Mouse (Mus musculus) right cerebral cortex, postnatal 4 days (tissue): ENCODE results near the gene Gimap8.
"Not testable (repeated sequence)": the region's sequence is repeated elsewhere in the genome, so short reads cannot be mapped to it uniquely, and the experiment has no call there.

Experiments
- DNase-seq: peaks from one replicate; pipeline ENCODE4 v3.0.0-alpha.2; 2022

The Gimap8 gene

DNA sequence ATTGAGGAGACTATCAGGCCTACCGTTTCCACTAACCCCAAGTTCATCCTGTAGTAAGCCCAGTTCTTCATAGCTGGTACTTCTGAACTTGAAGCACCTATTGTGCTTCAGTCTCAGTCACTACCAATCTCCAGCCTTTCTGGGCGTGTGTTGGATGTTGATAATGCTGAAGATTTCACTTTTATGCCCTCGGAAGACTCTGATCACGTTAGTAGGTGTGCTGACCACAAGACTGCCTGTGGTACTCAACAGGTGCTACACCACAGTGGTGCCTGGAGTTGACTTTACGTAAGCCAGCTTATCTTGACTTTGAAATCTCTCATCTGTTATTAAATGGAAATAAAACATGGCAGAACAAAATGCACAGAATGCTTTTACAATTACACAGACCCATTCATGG lies 33.4 kb downstream of the Gimap8 start:
- DNase-seq = no peak

DNA sequence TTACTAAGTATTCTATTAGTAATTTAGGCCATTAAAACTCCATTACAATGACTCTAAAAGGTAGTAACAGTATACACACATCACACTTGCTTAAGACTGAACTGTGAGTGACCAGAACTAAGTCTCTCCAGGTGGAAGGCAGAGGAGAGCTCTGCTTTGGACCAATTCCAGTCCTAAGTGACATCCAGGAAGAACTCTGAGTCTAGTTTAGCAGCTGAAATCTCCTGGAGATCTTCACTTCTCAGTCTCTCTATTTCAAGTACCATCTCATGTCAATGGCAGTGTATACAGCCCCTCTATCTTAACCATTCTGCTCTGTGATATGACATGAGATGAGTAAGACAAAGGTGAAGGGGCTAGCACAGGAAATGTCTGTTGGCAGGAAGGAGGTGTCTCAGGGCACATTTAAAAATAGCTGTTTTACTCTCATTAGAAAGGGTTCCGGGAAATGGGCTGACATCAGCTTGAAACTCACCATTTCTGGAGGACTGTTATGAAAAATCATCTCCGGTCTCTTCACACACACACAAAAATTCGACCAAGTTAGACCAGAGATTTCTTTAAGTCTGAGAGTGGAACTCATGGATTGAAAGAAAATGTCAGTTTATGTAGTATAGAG lies 34.5 kb downstream of the Gimap8 start:
- no peak for DNase-seq

DNA sequence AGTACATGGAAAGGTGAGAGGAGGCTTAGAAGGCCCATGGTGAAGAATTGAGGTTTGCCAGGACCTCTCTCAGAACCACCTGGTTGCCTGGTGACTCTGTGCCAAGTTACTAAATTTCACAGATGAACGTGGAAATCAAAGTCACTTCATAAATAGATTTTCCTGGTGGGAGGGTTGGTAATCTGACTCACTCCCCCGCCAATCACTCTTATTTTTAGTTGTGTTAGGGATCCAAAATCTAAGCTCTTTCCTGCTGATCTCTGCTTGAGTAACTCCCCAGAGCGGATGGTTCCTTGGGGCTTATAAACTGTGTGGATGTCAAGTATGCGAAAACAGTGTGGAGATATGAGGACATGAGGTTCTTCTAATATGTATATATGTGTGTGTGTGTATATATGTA lies 35.2 kb downstream of the Gimap8 start:
- no peak for DNase-seq

DNA sequence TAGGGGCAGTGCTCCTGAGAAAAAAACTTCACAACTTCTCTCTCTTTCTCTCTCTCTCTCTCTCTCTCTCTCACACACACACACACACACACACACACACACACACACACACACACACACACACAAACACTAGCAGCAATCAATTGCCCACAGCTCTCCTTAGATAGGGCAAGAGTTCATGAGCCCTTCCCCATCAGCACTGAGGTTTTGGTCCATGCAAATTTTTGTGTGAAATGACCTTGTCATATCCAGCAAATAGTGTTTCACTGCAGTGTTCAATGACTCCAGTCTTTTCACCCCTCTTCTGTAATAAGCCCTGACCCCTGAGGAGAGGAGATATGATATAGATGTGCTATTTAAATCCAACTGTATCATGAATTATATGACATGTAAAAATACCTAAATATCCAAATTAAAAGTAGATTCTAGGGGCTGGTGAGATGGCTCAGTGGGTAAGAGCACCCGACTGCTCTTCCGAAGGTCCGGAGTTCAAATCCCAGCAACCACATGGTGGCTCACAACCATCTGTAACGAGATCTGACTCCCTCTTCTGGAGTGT lies 36.3 kb downstream of the Gimap8 start:
- DNase-seq = not testable (repeated sequence)

DNA sequence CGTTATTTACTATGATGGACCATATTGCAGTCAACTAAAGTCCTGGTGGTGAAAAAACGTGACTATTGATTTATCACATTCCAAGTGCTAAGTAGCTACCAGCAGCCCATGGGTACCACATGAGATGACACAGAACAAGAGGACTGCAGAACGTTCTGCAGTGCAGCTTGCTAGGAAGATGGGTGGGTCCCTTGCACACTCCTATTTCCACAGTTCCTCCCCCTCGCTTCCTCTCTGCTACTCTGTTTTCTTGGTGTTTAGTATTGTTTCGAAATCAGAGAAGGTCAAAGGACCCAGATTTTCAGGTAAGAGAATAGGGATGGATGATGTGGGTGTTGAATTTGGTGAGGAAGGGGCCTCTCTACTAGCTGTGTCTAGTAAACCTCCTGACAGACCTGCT lies 37.3 kb downstream of the Gimap8 start, which contains the start of gene Gimap4:
Gene Gimap4, plus strand, starts transcription at position 231 of the 400 bp plus-strand sequence.
- no peak for DNase-seq

DNA sequence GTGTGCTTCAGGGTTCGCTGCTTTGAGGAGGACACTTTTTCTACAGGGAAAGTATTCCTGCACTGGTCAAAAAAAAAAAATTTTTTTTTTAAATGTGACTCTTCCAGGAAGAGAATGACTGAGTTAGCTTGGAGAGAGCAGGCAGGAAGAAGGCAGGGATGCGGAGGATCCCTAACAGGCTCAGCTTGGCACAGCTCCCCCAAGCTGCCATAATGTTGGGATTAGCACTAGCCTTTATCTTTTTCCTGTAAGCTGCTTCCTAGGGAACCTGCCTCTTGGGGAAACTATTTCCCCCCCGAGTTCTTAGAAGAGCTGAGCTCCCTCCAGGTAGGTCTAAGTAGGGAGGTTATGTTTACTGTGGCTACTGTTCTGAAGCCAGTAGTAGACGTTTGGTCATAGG lies 37.8 kb downstream of the Gimap8 start:
- no peak for DNase-seq

DNA sequence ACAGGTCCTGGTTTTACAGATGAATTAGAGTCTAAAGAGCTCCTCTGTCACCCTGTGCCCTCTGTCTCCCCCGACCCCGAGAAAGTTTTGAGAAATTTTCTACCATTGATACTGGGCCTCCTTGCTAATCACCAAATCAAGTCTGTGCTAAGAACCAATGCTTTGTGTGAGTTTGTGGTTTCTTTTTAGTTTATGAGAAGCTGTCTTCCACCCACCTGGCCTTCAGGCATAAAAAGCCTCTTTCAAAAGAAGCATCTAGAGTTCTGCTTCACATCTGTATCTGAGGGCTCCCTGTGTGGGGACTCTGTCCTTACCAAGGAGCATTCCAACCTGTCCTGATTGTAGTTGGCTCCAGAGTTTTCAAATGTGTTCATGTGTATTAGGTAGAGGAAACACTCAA lies 38.2 kb downstream of the Gimap8 start:
- DNase-seq = no peak

DNA sequence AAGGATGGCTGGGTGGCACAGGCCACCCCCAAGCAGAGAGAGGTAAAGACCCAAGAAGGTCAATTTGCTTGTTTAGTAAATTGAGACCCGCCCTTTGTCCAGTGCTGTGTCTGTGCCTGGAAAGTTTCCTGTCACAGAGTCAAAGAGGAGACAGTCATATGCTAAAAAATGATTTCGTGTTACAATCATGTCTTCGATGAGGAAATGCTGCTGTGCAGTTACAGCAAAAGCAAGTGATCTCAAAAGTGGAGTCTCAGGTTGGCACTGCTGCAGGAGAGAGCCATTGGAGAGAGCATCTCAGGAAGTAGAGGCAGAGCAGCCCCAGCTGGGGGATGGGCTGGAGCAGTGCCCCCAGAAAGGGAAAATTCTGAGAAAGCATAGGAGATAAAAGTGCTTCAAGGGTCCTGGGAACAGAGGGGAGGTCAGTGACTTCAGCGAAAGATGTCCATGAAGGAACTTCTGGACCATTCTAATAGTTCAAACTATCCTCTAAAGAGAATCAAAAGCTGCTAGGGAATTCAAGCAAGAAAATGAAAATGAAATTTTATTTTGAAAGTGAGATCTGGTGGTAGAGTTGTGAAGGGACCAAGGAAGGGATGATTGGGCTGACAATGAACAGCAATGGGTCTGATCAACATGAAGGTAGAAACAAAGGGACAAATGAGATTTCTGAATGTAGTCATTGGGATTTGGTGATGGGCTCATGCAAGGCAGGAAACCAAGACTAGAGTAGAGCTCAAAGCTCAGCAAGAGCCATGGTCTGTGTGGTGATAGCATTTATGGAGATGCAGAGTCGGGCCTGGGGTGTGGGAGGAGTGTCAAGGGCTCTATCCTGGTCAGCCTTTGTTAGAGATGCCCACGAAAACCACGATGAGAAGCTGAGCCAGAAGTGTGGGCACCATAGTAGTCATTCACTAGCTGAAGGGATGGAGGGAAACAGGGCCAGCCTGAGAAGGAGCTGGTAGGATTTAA lies 38.9 kb downstream of the Gimap8 start:
- DNase-seq = no peak

DNA sequence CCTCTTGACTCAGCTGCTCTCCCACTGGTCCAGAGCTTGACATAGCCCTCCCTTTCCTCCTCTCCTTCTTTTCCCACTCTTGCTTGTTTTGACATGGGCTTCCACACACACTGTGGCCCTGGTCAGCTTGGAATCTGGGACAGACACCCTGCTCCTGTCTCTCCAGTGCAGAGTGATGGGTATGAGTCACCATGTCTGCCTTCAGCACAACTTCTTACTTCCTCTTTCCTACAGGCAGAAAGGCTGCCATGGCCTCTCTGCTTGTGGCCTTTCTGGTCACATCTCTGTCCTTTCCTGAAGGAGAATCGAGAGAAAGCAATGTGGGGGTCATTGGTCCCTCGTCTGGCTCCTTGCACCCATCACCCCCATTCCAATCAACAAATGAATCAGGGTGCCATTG lies 40.0 kb downstream of the Gimap8 start:
- DNase-seq = no peak

DNA sequence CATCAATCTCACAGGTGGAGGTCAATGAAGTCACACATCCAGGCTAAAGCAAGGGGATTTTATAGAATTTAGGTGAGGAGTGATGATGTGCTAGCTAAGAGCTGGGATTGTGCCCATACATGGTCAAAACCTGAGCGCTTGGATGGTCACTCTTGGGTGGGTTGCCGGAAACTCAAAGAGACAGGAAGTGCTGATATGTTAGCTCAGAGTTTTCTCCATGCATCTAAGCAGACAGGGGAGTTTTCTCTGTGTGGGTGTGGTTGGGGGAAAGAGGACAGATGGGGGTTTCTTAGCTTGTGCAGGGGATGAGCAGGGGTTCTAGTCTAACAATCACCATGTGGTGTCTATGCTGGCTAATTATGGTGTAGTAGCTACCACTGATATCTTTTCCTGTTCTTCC lies 42.3 kb downstream of the Gimap8 start:
- no peak for DNase-seq

DNA sequence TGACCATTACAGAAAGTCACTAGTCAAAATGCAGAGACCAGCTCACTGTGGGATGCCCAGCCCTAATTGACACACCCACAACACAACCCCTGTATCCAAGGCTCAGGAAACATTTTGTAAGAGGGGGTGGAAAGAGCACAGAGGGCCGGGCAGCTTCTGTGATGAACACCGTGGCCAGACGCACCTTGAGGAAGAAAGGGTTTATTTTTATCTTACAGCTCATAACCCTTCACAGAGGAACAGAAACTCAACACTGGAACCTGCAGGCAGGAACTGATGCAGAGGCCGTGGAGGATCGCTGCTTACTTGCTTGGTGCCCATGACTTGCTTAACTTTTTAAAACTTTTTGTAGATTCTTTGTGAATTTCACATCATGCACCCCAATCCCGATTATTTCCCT lies 45.9 kb downstream of the Gimap8 start:
- DNase-seq = no peak

DNA sequence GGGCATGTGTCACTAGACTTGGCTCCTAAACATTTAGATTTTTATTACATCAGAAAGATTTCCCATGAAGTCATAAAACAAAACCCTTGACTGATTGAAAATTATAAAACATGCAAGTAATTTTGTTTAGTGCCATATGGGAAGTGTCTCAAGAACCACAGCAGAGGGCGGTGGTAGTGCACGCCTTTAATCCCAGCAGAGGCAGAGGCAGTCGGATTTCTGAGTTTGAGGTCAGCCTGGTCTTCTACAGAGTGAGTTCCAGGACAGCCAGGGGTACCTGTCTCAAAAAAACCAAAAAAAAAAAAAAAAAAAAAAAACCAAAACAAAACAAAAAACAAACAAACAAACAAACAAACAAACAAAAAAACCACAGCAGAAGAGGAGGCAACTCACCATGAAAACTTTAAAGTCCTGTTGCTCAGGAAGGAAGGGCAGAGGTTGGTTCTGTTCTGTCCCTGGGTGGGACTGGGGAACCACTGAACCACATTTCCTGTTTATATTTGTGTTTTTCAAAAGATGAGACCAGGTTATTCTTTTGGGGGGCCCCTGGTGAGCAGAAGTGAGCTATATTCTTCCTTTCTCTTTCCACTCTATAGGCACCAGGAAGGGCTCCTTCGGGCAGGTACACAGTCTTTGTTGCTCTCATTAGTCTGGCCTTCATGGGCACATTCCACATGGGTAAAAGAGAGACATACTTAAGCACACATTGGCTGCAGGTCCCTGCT lies 50.0 kb downstream of the Gimap8 start:
- DNase-seq = no peak

DNA sequence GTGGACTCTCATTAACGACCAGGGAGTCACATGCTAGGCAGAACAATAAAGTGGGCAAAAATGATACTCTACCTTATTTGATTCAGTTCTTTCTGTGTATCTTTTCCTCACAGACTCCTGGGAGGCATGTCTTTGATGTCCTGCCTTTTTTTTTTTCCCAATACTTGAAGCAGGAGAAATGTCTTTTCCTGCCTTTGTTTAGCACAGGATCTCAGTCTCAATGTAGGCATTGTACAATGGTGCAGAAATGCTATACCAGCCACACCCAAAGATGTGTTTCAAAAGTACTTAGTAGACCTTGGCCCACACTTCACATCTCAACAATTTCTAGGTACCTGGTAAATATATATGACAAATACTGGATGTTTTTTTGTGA lies 50.5 kb downstream of the Gimap8 start:
- DNase-seq = no peak

DNA sequence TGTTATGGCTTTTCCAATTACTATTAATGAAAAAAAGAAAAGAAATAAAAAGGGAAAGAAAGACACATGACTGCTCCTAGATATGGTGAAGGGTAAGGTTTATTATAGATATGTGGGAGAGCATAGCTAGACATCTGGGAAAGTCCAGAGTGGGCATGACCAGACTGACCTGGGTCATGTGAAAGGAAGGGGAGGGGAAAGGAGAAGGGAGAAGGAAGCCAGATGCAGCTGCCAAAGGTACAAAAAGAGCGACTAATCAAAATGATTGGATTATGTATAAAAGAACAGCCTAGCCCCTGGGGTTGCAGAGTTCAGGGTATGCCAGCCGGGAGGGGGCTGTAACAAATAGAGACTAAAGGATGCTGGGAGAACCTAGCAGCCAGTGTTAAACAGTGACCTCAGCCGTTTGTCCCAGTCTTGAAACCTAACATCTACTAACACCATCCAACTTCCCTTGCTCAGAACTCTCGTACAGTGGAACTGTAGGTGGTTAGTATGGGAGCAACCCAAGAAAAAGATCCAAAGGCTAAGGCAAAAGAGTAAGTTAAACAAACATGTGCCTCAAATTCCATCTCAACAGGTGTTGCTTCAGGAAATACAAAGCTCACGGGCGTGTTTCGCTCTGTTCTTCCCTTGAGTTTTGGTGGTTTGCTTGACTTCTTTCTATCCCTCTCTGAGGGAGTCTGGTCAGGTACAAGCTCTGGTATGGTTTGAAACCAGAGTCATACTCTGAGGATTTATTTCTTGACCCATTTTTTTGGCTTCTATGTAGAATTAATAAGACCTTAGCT lies 51.2 kb downstream of the Gimap8 start:
- DNase-seq = no peak

DNA sequence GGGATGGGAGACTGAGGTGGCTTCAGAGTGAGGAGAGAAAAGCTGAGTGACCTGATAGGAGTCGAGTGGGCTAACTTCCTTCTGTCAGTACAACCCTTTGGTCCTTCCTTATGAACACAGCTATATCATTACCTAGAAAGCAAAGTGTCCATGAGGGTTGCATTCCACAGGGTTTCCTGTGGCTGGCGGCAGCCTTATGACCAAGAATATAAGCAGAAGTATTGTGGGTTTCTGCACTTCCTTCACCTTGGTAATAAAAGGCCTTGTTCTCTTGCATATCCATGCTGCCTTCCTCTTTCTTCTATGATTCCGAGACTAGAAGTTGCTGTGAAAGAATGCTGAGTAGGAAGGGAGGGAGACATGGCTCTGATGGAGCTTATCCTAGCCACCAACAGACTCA lies 51.9 kb downstream of the Gimap8 start:
- no peak for DNase-seq

DNA sequence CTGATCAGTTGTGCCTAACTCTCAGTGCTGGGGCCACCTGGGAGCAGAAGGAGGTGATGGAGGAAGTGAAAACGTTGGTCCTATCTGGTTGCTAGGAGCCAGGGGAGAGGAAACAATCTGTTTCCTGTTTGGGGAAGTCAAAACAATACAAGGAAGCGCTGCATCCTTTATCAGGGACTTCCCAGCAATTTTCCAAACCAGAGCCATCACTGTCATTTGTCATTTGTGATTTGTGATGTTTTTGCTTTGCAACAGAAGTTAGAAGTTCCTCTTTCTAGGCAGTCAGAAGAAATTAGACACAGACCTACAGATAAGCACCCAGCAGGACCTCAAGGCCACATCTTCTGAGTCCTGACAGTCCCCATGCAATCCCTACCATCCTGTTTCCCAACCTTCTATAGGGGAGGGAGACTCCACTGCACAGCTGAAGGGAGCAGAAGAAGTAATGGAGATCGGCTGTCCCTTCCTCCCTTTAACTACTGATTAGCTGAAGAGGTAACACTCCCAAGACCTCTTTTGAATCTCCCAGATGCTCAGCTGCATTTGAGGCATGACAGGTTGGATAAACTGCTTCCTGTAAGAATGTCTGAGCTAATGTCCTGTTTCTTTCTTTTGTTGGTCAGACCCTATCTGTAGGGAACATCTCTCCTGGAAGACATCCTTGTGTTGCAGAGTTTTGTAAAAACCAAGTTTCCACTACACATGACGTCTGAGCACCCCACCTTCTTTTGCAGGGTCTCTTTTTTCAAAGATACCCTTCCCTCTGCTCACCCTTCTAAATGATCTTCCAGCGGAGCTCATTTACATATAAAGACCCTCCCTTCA lies 53.4 kb downstream of the Gimap8 start:
- DNase-seq = no peak

DNA sequence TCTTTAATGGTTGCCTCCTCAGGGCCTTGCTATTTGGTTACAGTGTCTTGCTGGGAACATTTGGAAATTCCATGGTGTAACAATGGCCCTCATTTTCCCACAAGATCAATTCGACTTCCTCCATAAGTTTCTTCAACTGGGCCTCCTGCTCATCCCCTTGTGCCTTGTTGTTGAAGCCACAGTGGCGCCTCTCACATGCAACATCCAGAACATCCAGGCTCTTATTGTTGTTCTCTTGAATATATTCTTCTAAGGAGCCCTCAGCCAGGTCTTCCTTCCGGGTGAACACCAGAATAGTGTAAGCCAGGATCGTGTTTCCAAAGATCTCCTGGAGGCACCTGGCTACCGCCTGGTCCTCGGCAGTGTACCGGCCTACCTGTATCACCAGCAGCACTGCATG lies 55.1 kb downstream of the Gimap8 start:
- DNase-seq = no peak

DNA sequence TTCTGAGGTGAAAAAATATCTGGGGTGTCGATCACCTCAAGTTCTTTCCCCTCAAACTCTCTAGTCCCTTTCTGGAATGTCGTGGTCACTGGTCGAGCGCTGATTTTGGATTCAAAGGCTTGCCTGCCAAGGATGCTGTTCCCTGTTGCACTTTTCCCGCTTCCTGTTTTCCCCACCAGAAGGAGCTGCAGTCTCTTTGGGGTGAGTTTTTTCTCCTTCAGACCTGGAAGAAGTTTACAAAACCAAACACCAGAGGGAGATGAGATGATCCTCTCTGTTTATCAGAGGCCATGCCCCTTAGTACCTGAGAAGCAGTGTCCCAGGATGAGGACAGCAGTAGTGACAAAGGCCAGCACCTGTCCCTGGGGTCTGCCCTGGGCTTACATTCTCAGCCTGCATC lies 55.6 kb downstream of the Gimap8 start:
- DNase-seq = no peak

DNA sequence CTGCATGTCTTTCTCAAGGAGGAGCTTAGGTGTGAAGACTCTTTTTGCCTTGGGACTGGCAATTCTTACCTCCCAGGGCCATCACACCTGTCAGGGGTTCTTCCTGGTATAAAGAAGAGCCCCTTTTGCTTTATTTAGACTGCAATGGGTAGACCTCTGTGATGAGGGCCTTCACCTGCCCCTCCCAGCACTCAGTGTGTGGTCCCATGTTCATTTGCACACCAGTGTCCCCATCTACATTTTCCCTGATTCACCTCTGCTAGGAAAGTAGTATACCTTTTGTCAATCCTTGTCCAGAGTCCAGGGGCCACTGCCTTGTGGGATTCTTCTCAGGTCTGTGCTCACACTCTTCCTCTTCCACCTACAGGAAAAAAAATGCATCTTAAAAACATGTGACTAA lies 57.1 kb downstream of the Gimap8 start:
- no peak for DNase-seq

DNA sequence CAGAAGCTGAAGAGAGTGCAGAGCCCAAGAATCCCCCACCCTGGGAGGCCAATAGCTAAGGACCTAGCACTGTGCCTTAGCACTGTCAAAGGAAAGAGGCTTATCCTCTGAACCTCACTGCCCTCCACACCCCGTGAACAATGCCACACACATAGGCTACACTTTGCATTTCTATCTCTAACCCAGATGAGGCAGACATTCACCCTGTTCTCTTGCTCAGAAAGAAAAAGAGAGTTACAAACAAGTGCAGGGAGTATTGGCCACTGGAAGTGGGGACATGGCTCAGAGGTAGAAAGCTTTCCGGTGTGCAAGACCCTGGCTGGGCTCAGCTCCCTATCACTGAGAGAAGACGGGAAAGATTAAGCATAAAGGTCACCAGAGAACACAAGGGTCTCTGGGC lies 59.1 kb downstream of the Gimap8 start:
- DNase-seq = no peak
